Mouse (Mus musculus) adrenal gland, adult (tissue): ENCODE measurements around the gene Gpr33.

Experiments used
- DNase-seq, 2 experiments: peaks; one replicate each; pipeline ENCODE4 v3.0.0; 2022 to 2023; ENCODE audit warnings: low spot score in 1 of 2; ENCODE audit not compliant: inconsistent age in 2 of 2

Gpr33 gene

GRCm38 (mm10) chr12:52027963-52028362 is at the start of gene Gpr33:
TSS of gene Gpr33 (minus strand) at chr12:52028063.
- DNase-seq = no peak

GRCm38 (mm10) chr12:52049324-52049723 is 21.5 kb upstream of the Gpr33 start:
- no peak for DNase-seq

DNA sequence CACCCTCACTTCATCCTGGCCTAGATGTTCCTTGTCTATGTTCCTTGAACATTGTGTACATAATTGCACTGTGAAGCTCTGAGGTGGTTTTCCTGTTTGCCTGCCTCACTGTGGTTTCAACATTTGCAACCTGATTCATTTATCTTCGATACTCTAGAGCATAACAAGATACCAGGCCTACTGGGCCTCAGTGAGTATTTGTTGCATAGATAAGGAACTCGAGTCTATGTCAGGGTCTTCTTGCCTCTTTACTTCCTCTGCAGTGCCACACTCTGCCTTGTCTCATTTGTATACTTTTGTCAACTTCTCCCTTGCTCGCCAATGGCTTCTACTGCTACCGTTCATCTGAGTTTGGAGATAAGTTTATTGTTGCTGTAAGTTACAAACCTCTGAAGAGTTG is 18.5 kb upstream of the Gpr33 start:
- no peak for DNase-seq

DNA sequence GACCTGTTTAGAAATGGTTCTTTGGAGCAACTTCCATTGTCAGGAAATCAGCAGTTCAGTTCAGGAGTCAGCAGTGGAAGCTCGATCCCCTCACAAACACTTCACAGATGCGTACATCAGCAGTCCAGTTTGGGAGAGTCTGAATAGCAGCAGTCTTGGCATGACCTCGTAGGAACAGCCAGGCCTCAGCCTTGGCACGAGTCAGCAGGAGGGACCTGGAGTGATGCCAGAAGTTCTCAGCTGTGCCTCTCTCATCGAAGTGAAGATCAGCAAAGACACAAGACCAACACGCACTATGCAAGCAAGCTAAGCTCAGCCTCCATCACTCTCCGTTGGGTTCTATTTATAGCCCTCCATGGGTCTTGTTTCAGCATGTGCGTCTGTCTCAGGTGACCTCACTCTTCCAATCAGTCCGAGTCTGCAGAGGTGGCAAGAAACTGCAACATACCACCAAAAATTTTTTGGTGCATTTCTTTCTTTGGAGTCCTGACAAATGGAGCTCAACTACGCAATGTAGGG is 15.0 kb upstream of the Gpr33 start:
- DNase-seq = peak; percentile 71 to 81

DNA sequence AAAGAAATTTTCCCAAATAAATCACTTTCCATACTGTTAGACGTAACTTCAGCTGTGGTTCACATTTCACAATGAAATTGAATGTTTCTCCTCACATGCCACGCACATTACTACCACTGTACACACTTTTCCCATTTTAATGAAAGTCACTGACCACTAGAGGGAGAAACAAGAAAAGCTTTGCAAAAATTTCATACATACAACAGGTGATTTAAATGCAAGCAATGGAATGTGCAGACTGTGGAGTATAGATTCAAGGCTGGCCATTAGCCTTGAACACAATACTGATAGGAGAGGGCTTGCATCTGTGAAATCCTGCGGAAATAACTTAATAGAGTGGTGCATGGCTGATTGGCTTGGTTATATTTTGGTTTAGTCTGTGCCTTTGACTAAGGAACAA is 10.5 kb upstream of the Gpr33 start:
- peak in 1 of 2 experiments; percentile 47 for DNase-seq

- no peak for DNase-seq
Measured at GRCm38 (mm10) chr12:52034956-52035355, 7.1 kb upstream of the Gpr33 start.

DNA sequence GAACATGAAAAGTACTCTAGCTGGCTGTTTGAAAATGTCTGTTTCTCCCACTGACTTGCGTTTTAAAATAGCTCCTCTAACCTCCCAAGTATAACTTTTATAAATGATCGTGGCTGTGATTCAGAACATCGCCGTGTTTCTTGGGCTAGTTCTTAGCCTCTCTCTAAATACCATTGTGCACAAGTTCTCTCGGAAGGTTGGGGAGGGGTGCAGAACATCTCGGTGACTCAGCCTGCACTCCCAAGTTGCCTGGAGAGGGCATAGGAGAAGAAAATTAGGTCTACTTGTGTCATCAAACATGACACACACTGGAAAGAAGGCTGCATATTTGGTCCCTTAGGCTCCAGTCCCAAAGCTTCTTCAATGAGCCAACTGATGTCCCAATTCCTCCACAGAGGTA is 4.4 kb upstream of the Gpr33 start:
- DNase-seq = no peak

DNA sequence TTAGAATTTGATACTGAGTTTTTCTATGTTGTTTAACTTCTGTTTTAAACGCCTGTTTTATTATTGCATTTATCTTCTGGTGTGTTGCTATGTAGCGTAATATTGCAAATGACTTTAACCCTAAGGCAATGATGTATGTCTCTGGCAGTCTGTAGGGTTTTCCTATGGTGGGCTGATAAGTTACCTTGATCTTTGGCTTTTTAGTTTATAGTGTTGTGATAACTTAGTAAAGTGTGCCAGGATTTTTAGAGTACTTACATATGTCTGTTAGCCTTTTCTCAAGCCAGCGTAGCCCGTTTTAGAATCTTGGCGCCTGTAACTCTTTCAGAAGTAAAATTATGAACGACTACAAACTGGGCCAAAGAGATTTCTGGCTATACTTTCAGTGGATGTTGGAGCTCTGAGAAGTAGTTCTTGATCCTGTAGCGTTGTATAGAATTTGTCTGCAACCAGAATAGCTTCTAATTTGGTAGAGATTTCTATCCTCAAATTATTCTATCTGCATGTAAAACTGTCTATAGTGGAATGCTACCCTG is 13.3 kb downstream of the Gpr33 start:
- no peak for DNase-seq

GRCm38 (mm10) chr12:52014044-52014443 is 13.8 kb downstream of the Gpr33 start:
- peak in 1 of 2 experiments; percentile 56 for DNase-seq

GRCm38 (mm10) chr12:52013274-52013673 is 14.6 kb downstream of the Gpr33 start:
- DNase-seq = no peak

- no peak for DNase-seq
Measured at GRCm38 (mm10) chr12:52012159-52012558, 15.7 kb downstream of the Gpr33 start.

DNA sequence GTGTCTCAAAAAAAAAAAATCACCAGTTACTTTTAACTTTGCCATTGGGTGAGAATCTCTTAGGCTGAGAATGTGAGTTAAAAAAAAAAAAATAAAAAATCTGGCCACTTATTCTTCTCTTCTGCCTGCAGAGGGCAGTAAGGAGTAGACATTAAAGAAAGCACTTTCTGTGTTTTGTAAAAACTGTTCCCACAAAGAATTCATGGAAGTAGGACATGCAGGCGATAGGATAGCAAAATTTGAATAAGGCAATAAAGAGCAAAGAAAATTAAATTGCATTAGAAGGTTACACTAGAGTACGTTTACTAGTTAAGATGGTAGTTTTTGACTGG is 17.3 kb downstream of the Gpr33 start:
- DNase-seq = peak in 1 of 2 experiments; percentile 56

GRCm38 (mm10) chr12:52009928-52010629 is 17.8 kb downstream of the Gpr33 start:
- DNase-seq = no peak

- DNase-seq = no peak
Measured at GRCm38 (mm10) chr12:52006633-52006994, 21.2 kb downstream of the Gpr33 start.

DNA sequence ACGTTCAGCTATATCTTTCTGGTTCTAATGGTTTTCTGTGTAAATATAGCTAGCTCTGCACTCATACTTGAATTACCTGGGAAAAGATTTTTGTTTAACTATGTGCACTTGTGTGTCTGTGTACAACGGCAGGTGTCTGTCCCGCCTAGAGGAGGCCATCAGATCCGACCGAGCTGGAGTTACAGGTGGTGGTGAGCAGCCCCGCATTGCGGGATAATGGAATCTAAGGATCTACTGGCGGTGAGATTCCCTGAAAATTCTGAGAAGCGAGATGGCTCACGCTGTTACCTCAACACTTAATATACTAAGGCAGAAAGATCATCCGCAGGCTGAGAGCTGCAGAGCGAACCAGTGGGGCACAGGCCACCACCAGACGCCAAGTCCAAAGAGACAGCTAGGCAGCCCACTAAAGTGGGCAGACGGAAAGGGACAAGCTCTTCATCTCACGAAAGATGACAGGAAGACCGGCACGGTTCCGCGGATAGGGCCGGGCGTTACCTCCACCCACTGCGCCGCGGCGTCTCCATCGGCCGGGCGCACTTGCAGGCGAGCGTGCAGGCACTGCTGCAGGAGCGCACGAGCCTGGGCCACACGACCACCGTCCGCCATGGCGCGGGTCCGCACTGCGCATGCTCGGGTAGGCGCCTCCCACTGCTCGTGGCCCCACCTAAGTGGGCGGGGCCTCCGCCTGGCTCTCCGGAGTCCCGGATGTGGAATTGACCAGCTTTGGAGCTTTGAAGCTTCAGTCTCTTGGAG is 21.8 kb downstream of the Gpr33 start, which contains the start of gene Dtd2:
Gene Dtd2 (minus strand): TSS at position 625 of the 756 bp plus-strand sequence.
- DNase-seq = peak; percentile 94 to 97

GRCm38 (mm10) chr12:52002746-52003145 is 25.1 kb downstream of the Gpr33 start:
- DNase-seq = no peak

DNA sequence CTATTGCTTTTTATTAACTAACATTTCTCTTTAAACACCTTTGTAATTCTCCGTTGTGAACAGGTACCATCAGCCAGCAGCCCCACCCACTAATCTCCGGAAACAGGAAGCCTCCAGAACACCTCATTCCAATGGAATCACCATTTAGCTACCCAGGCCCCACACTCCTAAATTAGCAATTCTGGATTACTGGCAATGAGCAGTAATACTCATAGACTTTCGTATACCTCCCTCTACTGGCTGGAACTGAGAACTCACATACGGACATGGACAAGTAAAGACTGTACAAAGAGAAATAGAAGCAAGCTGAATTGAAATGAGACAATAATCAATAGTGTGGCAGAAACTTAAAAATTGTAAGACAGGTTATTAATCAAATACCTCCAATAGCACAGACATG is 26.3 kb downstream of the Gpr33 start:
- DNase-seq = peak; percentile 46 to 91

- DNase-seq = no peak
Measured at GRCm38 (mm10) chr12:51998366-51998932, 29.4 kb downstream of the Gpr33 start.

DNA sequence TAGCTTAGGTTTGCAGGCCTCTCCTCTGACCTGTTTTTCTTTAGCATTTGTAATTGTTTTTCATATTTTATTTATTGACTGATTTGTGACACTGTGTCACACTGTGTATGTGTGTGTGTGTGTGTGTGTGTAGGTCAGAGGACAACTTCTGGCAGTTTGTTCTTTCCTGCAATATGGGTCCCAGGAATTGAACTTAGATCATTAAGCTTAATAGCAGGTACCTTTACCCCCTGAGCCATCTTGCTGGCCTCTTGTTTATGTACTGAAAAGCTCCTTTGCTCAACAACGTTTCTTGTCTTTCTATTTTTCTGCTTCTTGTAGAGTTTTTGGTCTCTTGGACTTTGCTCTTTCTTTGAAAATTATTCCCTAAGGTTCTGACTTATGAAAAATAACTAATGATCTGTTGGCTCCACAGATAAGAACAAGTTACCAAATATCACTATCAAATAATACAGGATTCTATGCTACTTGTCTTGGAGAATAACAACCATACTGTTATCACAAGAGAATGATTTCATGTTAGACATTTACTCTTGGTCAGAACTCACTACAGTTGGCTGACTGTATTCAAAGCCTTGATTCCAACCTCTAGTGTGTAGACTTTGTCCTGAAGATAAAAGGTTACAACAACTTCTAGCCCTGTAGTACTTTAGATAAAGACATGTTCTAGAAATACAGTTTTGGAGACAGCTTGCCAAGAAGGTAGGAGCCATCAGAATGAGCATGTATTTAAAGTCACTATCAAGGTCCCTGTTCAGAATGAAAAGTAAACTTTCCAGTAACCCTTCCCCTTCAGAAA is 31.9 kb downstream of the Gpr33 start:
- no peak for DNase-seq

DNA sequence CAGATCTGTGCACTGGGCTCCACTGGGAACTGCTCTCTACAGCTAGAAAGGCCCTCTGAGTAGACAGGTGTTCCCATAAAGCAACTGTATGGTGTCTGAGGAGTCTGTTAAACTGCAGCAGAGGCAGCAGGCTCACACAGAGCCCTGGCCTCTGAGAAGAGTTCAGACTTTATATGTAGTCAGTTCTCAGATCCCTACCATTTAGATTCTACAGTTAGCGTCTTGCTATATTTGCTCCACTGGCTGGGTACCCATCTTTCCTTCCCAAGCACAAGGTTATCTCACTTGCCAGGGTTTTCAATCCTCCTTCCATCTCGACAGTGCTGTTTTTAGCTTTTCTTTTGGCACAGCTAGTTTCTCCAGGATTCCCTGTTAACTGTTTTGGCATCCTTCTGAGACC is 37.2 kb downstream of the Gpr33 start:
- no peak for DNase-seq

GRCm38 (mm10) chr12:51988536-51988935 is 39.3 kb downstream of the Gpr33 start:
- DNase-seq = peak in 1 of 2 experiments; percentile 64
